Mouse (Mus musculus): Measurements from ENCODE around the gene Nav2.

- no peak for TF ChIP-seq POLR2A (IDR thresholded peaks at IDR 0.05; ENCODE audit: borderline replicate concordance, insufficient read depth, low read length)
- no peak for TF ChIP-seq CTCF (IDR thresholded peaks at IDR 0.05; ENCODE audit: borderline replicate concordance, insufficient read depth, low read depth, low read length)
Measured at GRCm38 (mm10) chr7:49235821-49236220, 327.3 kb downstream of the Nav2 start.

Data from cerebellum, adult 2 months (tissue).